Mouse (Mus musculus): ENCODE measurements at regions not wholly inside any gene's neighbourhood (a gene's known extent, or its start where the extent isn't known, plus 50 kb on each side); places are given as distances from the start of the nearest gene placed in this dataset.

- DNase-seq (ENCODE audit: extremely low spot score, low read depth, low spot score) = no peak
Observed at GRCm38 (mm10) chr10:91967570-91968310, 754.5 kb downstream of the Nedd1 start.

GRCm38 (mm10) chr10:91959734-91960492 is 762.3 kb downstream of the Nedd1 start:
- no peak for DNase-seq (ENCODE audit: extremely low spot score, low read depth, low spot score)

GRCm38 (mm10) chr10:91953078-91953477 is 769.1 kb downstream of the Nedd1 start:
- DNase-seq (ENCODE audit: extremely low spot score, low read depth, low spot score) = no peak

- DNase-seq (ENCODE audit: extremely low spot score, low read depth, low spot score) = no peak
Observed at GRCm38 (mm10) chr10:91923626-91924025, 742.5 kb upstream of the Tmpo start.

GRCm38 (mm10) chr10:91889864-91890263 is 708.7 kb upstream of the Tmpo start:
- no peak for DNase-seq (ENCODE audit: extremely low spot score, low read depth, low spot score)

- DNase-seq (ENCODE audit: extremely low spot score, low read depth, low spot score) = no peak
Observed at GRCm38 (mm10) chr10:91888537-91888936, 707.4 kb upstream of the Tmpo start.

GRCm38 (mm10) chr10:91883155-91883554 is 702.0 kb upstream of the Tmpo start:
- no peak for DNase-seq (ENCODE audit: extremely low spot score, low read depth, low spot score)

GRCm38 (mm10) chr10:91882481-91882880 is 701.4 kb upstream of the Tmpo start:
- no peak for DNase-seq (ENCODE audit: extremely low spot score, low read depth, low spot score)

GRCm38 (mm10) chr10:91881521-91882228 is 700.6 kb upstream of the Tmpo start:
- DNase-seq (ENCODE audit: extremely low spot score, low read depth, low spot score) = no peak

- no peak for DNase-seq (ENCODE audit: extremely low spot score, low read depth, low spot score)
Observed at GRCm38 (mm10) chr10:91875450-91875849, 694.3 kb upstream of the Tmpo start.

GRCm38 (mm10) chr10:91871244-91871643 is 690.1 kb upstream of the Tmpo start:
- no peak for DNase-seq (ENCODE audit: extremely low spot score, low read depth, low spot score)

GRCm38 (mm10) chr10:91858711-91859595 is 677.8 kb upstream of the Tmpo start:
- DNase-seq (ENCODE audit: extremely low spot score, low read depth, low spot score) = peak; percentile 16

GRCm38 (mm10) chr10:91827074-91827473 is 646.0 kb upstream of the Tmpo start:
- DNase-seq (ENCODE audit: extremely low spot score, low read depth, low spot score) = no peak

GRCm38 (mm10) chr10:91823499-91823898 is 642.4 kb upstream of the Tmpo start:
- DNase-seq (ENCODE audit: extremely low spot score, low read depth, low spot score) = no peak

- DNase-seq (ENCODE audit: extremely low spot score, low read depth, low spot score) = no peak
Observed at GRCm38 (mm10) chr10:91804870-91805269, 623.8 kb upstream of the Tmpo start.

All from hindlimb bud, embryonic 11.5 days (tissue).